Mouse (Mus musculus) embryonic facial prominence, embryonic 15.5 days (tissue): ENCODE measurements at regions not wholly inside any gene's neighbourhood (a gene's known extent, or its start where the extent isn't known, plus 50 kb on each side); places are given as distances from the start of the nearest gene placed in this dataset.

Experiments
- ATAC-seq: fragments of 200-750 bp; cut with Nextera tagmentation; 2 replicates; pipeline ENCODE4 v1.8.0; 2017; ENCODE audit warnings: low read depth, moderate TSS enrichment; ENCODE audit not compliant: insufficient number of reproducible peaks, low FRiP score, low TSS enrichment
- H3K27ac ChIP-seq: fragments of 300-500 bp; sonication (generic); replicated peaks from 2 replicates; pipeline ENCODE4 v1.5.1; 2015; ENCODE audit warnings: mild to moderate bottlenecking, inconsistent platforms
- H3K27me3 ChIP-seq: fragments of 300-500 bp; sonication (generic); 2 replicates; pipeline ENCODE4 v1.6.1; 2015; ENCODE audit warnings: inconsistent platforms
- H3K36me3 ChIP-seq: fragments of 300-500 bp; sonication (generic); 2 replicates; pipeline ENCODE4 v1.6.1; 2015; ENCODE audit warnings: mild to moderate bottlenecking, inconsistent platforms
- H3K4me1 ChIP-seq: fragments of 300-500 bp; sonication (generic); 2 replicates; pipeline ENCODE4 v1.6.1; 2015; ENCODE audit warnings: inconsistent platforms
- H3K4me2 ChIP-seq: fragments of 300-500 bp; sonication (generic); replicated peaks from 2 replicates; pipeline ENCODE4 v1.6.1; 2015; ENCODE audit warnings: mild to moderate bottlenecking, inconsistent platforms
- H3K4me3 ChIP-seq: fragments of 300-500 bp; sonication (generic); replicated peaks from 2 replicates; pipeline ENCODE4 v1.5.1; 2015; ENCODE audit warnings: mild to moderate bottlenecking, inconsistent platforms
- H3K9ac ChIP-seq: fragments of 300-500 bp; sonication (generic); 2 replicates; pipeline ENCODE4 v1.6.1; 2015; ENCODE audit warnings: inconsistent platforms
- H3K9me3 ChIP-seq: fragments of 300-500 bp; sonication (generic); replicated peaks from 2 replicates; pipeline ENCODE4 v1.6.1; 2016; ENCODE audit warnings: inconsistent platforms
- WGBS: fragments of 180-500 bp; shearing (Covaris S2); methylation state at CpG from one replicate; pipeline ENCODE4 v1.1.7; 2015; 5-methylcytosine and 5-hydroxymethylcytosine counted together

- no peak overlapping the region for H3K4me2 ChIP-seq
These were observed 309.2 kb downstream of the Cbln4 start for GRCm38 (mm10) chr2:171733965-171734633.

GRCm38 (mm10) chr2:171719269-171719668 lies 324.0 kb downstream of the Cbln4 start:
- Histone ChIP-seq H3K4me3 (no peak overlapping the region), H3K27ac (no peak overlapping the region), H3K27me3 (no peaks in the 10 kb centered on the region), H3K9ac (no peak overlapping the region), H3K9me3 (no peaks in the 10 kb centered on the region), H3K36me3 (no peaks in the 10 kb centered on the region), H3K4me1 (no peaks in the 10 kb centered on the region), H3K4me2 (no peak overlapping the region)
- 62% methylated on average over 5 of the region's 5 CpGs for WGBS
- no peak for ATAC-seq

More at GRCm38 (mm10) chr2:171733965-171734633, 309.2 kb downstream of the Cbln4 start:
- no peaks in the 10 kb centered on the region for H3K36me3 ChIP-seq
- WGBS: 74% methylated on average over 14 of the region's 14 CpGs
- no peaks in the 10 kb centered on the region for H3K27me3 ChIP-seq
- H3K4me1 ChIP-seq: no peaks in the 10 kb centered on the region
- H3K9ac ChIP-seq: no peak overlapping the region
- no peak overlapping the region for H3K27ac ChIP-seq
- H3K4me3 ChIP-seq: no peak overlapping the region
- H3K9me3 ChIP-seq: no peaks in the 10 kb centered on the region
- no peak for ATAC-seq

GRCm38 (mm10) chr2:171718855-171719254 lies 324.4 kb downstream of the Cbln4 start:
- Histone ChIP-seq H3K4me2 (no peak overlapping the region), H3K4me1 (no peaks in the 10 kb centered on the region), H3K9ac (no peak overlapping the region), H3K9me3 (no peaks in the 10 kb centered on the region), H3K36me3 (no peaks in the 10 kb centered on the region), H3K27ac (no peak overlapping the region), H3K27me3 (no peaks in the 10 kb centered on the region), H3K4me3 (no peak overlapping the region)
- 83% methylated on average over 5 of the region's 5 CpGs for WGBS
- no peak for ATAC-seq

- no peak overlapping the region for H3K4me2 ChIP-seq
- H3K36me3 ChIP-seq: no peaks in the 10 kb centered on the region
- no peak overlapping the region for H3K27ac ChIP-seq
- no peak overlapping the region for H3K4me3 ChIP-seq
- 42% methylated on average over 11 of the region's 11 CpGs for WGBS
- H3K9ac ChIP-seq: no peak overlapping the region
- H3K4me1 ChIP-seq: no peaks in the 10 kb centered on the region
- H3K27me3 ChIP-seq: no peaks in the 10 kb centered on the region
- no peaks in the 10 kb centered on the region for H3K9me3 ChIP-seq
- ATAC-seq: no peak
These were observed 330.3 kb downstream of the Cbln4 start for GRCm38 (mm10) chr2:171712816-171713570.

- Histone ChIP-seq H3K27me3 (no peaks in the 10 kb centered on the region), H3K27ac (no peak overlapping the region), H3K4me1 (no peaks in the 10 kb centered on the region), H3K9me3 (no peaks in the 10 kb centered on the region), H3K4me2 (no peak overlapping the region), H3K4me3 (no peak overlapping the region), H3K36me3 (no peaks in the 10 kb centered on the region), H3K9ac (no peak overlapping the region)
- 67% methylated on average over 5 of the region's 5 CpGs for WGBS
- ATAC-seq: no peak
These were observed 349.7 kb downstream of the Cbln4 start for GRCm38 (mm10) chr2:171693526-171693925.

GRCm38 (mm10) chr2:171690781-171691180 lies 352.5 kb downstream of the Cbln4 start:
- no peak for ATAC-seq
- Histone ChIP-seq H3K4me2 (no peak overlapping the region), H3K36me3 (no peaks in the 10 kb centered on the region), H3K9ac (no peak overlapping the region), H3K4me3 (no peak overlapping the region), H3K9me3 (no peaks in the 10 kb centered on the region), H3K27ac (no peak overlapping the region), H3K4me1 (no peaks in the 10 kb centered on the region), H3K27me3 (no peaks in the 10 kb centered on the region)
- WGBS: 32% methylated on average over 4 of the region's 4 CpGs

- no peak overlapping the region for H3K4me2 ChIP-seq
- no peak for ATAC-seq
- WGBS: 47% methylated on average over 4 of the region's 4 CpGs
- no peaks in the 10 kb centered on the region for H3K9me3 ChIP-seq
- H3K9ac ChIP-seq: no peak overlapping the region
- H3K27ac ChIP-seq: no peak overlapping the region
- no peaks in the 10 kb centered on the region for H3K27me3 ChIP-seq
- H3K36me3 ChIP-seq: no peaks in the 10 kb centered on the region
- H3K4me1 ChIP-seq: no peaks in the 10 kb centered on the region
- no peak overlapping the region for H3K4me3 ChIP-seq
These were observed 354.2 kb downstream of the Cbln4 start for GRCm38 (mm10) chr2:171689102-171689501.

- ATAC-seq: no peak
- no peak overlapping the region for H3K27ac ChIP-seq
- H3K4me2 ChIP-seq: no peak overlapping the region
- no peak overlapping the region for H3K9ac ChIP-seq
- H3K27me3 ChIP-seq: no peaks in the 10 kb centered on the region
- WGBS: 68% methylated on average over 2 of the region's 2 CpGs
- no peaks in the 10 kb centered on the region for H3K9me3 ChIP-seq
- H3K4me3 ChIP-seq: no peak overlapping the region
- H3K4me1 ChIP-seq: no peaks in the 10 kb centered on the region
- no peaks in the 10 kb centered on the region for H3K36me3 ChIP-seq
These were observed 365.3 kb downstream of the Cbln4 start for GRCm38 (mm10) chr2:171677998-171678397.

- Histone ChIP-seq H3K9ac (no peak overlapping the region), H3K4me3 (no peak overlapping the region), H3K36me3 (no peaks in the 10 kb centered on the region), H3K27ac (no peak overlapping the region), H3K4me1 (no peaks in the 10 kb centered on the region), H3K9me3 (no peaks in the 10 kb centered on the region), H3K4me2 (no peak overlapping the region), H3K27me3 (no peaks in the 10 kb centered on the region)
- ATAC-seq: no peak
- WGBS: 70% methylated on average over 7 of the region's 7 CpGs
These were observed 366.1 kb downstream of the Cbln4 start for GRCm38 (mm10) chr2:171677128-171677527.

GRCm38 (mm10) chr2:171676083-171676482 lies 367.2 kb downstream of the Cbln4 start:
- no peak overlapping the region for H3K27ac ChIP-seq
- ATAC-seq: no peak
- H3K4me2 ChIP-seq: no peak overlapping the region
- no peak overlapping the region for H3K9ac ChIP-seq
- H3K36me3 ChIP-seq: no peaks in the 10 kb centered on the region
- H3K4me3 ChIP-seq: no peak overlapping the region
- H3K27me3 ChIP-seq: no peaks in the 10 kb centered on the region
- WGBS: 40% methylated on average over 8 of the region's 8 CpGs
- H3K9me3 ChIP-seq: no peaks in the 10 kb centered on the region
- H3K4me1 ChIP-seq: no peaks in the 10 kb centered on the region

- no peaks in the 10 kb centered on the region for H3K27me3 ChIP-seq
- H3K4me2 ChIP-seq: no peak overlapping the region
- no peak overlapping the region for H3K27ac ChIP-seq
- H3K36me3 ChIP-seq: no peaks in the 10 kb centered on the region
- ATAC-seq: no peak
- H3K4me1 ChIP-seq: no peaks in the 10 kb centered on the region
- 54% methylated on average over 2 of the region's 2 CpGs for WGBS
- H3K4me3 ChIP-seq: no peak overlapping the region
- H3K9ac ChIP-seq: no peak overlapping the region
- H3K9me3 ChIP-seq: no peaks in the 10 kb centered on the region
These were observed 367.9 kb downstream of the Cbln4 start for GRCm38 (mm10) chr2:171675411-171675810.
